Mouse (Mus musculus): Measurements from ENCODE around the gene 4931428L18Rik.

DNA sequence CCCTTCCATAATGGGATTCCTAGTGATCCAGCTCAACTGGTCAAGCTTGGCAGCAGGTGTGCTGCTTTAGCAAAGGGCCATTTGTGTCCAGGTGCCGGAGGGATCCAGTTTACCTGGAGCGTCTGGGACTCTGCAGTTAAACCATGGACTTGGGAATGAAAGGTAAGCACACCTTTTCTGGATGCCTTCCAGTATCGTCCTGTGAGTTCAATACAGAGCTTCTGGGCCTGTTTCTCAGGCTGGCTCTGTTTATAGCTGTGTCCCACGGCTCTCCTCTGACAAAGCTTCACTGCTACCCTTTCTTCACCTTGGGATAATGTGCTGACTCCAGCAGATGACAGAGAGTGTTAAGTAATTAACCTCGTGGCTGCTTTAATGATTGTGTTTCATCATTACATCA lies 205.1 kb downstream of the 4931428L18Rik start:
- TF ChIP-seq CTCF (IDR thresholded peaks at IDR 0.05; ENCODE audit: low read depth, low read length) (no peak), POLR2A (IDR thresholded peaks at IDR 0.05; ENCODE audit: insufficient read depth, low read length) (no peak), EP300 (IDR thresholded peaks at IDR 0.05; ENCODE audit: insufficient read depth, low read depth, low read length) (no peak)

Data from ES-Bruce4 (cell line).